Mouse (Mus musculus): ENCODE measurements around the gene Snd1.

DNA sequence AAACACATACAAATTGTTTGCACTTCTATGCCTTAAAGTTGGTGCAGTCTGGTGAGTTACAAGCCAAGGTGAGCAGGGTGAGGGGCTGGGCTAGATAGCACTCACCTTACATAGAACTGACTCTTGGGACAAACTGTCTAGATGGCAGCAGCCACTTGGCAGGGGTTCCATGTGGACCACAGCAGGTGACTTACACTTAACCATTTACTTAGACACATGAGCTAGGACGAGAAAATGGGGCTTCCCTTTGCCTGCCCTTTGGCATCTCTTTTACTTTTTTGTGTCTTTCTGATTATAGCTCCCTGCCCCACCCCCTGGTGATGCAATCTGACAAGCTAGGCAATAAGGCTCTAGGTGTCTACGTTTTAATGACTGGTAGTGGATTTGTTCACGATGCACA, 274.3 kb downstream of the Snd1 start:
- TF ChIP-seq CTCF (IDR thresholded peaks at IDR 0.05; ENCODE audit: low read depth) (no peak), EP300 (IDR thresholded peaks at IDR 0.05; ENCODE audit: low read depth) (no peak)

Measured in liver, embryonic 14.5 days (tissue).